Mouse (Mus musculus) megakaryocyte, embryonic 14.5 days (primary cell): ENCODE results near the gene Znrf4. TPM values are rescaled to one million over a fixed set of nuclear protein-coding genes. Genes with fewer than 3 reads are reported as not detected.

Experiments used
- H3K27me3 ChIP-seq: replicated peaks from 2 replicates; pipeline ENCODE3; 2012; ENCODE audit warnings: inconsistent platforms
- H3K36me3 ChIP-seq: replicated peaks from 2 replicates; pipeline ENCODE3; 2012; ENCODE audit warnings: low read length, inconsistent platforms, mixed read lengths
- H3K4me1 ChIP-seq: 2 replicates; pipeline ENCODE4 v1.6.1; 2012; ENCODE audit warnings: inconsistent platforms
- H3K4me3 ChIP-seq: replicated peaks from 2 replicates; pipeline ENCODE3; 2012; ENCODE audit warnings: moderate library complexity, mild to moderate bottlenecking, inconsistent platforms
- H3K9me3 ChIP-seq: 2 replicates; pipeline ENCODE4 v1.6.1; 2012; ENCODE audit warnings: inconsistent platforms
- FLI1 ChIP-seq: IDR thresholded peaks from 2 replicates; pipeline ENCODE4 v1.6.1; 2012; ENCODE audit warnings: low read length, inconsistent platforms, mixed read lengths
- GATA1 ChIP-seq: IDR thresholded peaks from 3 replicates; pipeline ENCODE4 v1.6.1; 2012; ENCODE audit warnings: mixed read lengths, low read length, inconsistent platforms, borderline replicate concordance
- polyA plus RNA-seq: library from polyadenylated mRNA; stranded (reverse); fragments of >175 nt; gene quantifications from 2 replicates; pipeline ENCODE4 v1.2.3, GENCODE M21; 2012; ENCODE audit warnings: low replicate concordance; ENCODE audit not compliant: insufficient read depth

The Znrf4 gene
- polyA plus RNA-seq, 1 experiment = 0.22 TPM

DNA sequence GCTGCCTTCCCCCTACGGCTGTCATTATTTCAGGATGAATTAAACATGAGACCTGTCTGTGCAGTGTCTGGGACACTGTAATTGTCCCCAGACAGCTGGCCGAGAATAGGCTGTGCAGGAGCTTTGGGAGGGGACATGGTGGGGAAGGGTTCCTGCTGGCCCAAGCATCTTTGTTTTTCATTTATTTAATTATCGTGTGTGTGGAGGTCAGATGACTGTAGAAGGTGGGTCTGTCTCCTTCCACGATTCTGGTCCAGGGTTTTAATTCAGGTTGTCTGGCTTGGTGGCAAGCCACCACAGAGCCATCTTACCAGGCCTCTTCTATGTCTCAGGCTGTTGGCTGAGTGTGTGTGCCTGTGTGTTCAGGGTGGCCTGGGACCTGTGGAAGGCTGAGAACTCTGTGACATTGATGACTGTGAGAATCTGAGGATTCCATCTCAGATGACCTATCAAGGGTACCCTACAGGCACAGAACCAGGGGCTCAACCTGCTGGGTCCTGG is 36.4 kb upstream of the Znrf4 start:
- H3K4me3 ChIP-seq = no peak overlapping the region
- TF ChIP-seq GATA1 = no peak
- no peak for TF ChIP-seq FLI1
- peaks cover 30% of the 10 kb centered on the region for H3K27me3 ChIP-seq
- no peaks in the 10 kb centered on the region for H3K9me3 ChIP-seq
- H3K36me3 ChIP-seq = peaks cover 20% of the 10 kb centered on the region
- H3K4me1 ChIP-seq = peaks cover 16% of the 10 kb centered on the region

DNA sequence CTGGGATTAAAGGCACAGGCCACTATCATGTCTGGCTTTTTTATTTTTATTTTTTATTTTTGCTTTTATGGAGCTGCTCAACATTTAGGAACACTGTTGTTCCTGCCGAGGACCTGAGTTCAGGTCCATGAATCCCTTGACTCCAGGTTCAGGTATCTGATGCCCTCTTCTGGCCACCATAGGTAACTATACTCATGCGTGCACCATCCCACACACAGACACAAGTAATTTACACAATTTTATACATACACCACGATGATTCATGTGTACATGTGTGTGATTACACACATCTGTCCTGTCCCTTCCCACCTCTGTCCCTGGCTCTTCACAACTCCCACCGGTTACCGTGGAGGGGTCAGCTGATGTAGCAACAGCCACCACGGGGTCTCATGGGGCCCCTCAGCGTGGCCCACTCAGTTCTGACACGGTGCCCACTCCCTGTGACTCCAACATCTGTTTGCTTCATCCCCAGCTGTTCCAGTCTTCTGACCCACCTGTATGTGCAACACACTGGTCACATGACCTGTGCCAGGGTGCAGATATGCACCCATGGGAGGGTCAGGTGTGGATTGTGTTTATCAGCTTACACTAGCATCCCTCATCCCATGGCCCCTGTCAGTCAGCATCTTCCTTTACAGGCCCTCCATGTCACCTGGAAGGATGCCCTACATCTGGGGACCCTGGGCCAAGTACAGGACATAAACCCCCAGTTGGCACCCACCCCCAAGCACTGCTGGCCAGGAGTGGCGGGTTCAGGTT is 35.8 kb upstream of the Znrf4 start:
- H3K27me3 ChIP-seq = peaks cover 36% of the 10 kb centered on the region
- TF ChIP-seq GATA1 (no peak), FLI1 (no peak)
- peaks cover 14% of the 10 kb centered on the region for H3K36me3 ChIP-seq
- H3K9me3 ChIP-seq = no peaks in the 10 kb centered on the region
- H3K4me1 ChIP-seq = peaks cover 15% of the 10 kb centered on the region
- no peak overlapping the region for H3K4me3 ChIP-seq

DNA sequence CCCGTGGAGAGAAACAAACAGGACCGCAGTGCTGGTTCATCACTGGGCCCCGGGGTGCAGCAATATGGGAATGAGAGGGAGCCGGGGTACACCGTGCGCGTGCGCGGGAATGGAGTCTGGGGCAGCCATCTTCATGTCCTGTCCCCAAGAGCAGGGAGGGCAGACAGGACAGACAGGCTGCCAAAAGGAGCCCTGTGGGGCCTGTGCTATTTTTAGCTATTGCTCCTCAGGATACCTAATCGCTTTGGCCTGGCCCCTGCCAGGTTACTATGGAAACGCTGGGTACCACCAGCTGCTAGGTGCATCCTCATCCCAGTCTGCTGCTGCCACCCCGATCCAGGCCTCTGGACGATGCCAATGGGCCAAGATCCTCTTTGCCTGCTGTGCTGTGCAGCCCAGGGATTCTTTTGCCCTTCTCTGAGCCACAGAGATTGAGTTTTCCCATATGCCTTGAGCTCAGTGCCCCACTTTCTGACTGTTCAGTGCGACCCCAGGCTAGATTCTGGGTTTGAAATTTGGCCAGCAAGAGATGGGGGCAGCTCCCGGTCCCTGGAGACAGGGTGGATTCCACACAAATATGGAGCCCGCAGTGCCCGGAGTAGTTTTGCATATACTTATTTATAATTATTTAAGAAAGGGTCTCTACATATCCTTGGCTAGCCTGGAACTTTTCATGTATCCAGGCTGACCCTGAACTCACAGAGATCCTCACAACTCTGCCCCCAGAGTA is 35.0 kb upstream of the Znrf4 start:
- peaks cover 44% of the 10 kb centered on the region for H3K27me3 ChIP-seq
- H3K4me3 ChIP-seq = no peak overlapping the region
- no peaks in the 10 kb centered on the region for H3K9me3 ChIP-seq
- TF ChIP-seq GATA1 (no peak), FLI1 (no peak)
- H3K4me1 ChIP-seq = peaks cover 10% of the 10 kb centered on the region
- H3K36me3 ChIP-seq = peaks cover 8% of the 10 kb centered on the region

GRCm38 (mm10) chr17:56546576-56546975 is 34.3 kb upstream of the Znrf4 start:
- H3K9me3 ChIP-seq = no peaks in the 10 kb centered on the region
- peaks cover 50% of the 10 kb centered on the region for H3K27me3 ChIP-seq
- H3K4me1 ChIP-seq = peaks cover 10% of the 10 kb centered on the region
- peaks cover 6% of the 10 kb centered on the region for H3K36me3 ChIP-seq
- no peak for TF ChIP-seq GATA1
- TF ChIP-seq FLI1 = no peak
- no peak overlapping the region for H3K4me3 ChIP-seq

GRCm38 (mm10) chr17:56545945-56546344 is 33.7 kb upstream of the Znrf4 start:
- TF ChIP-seq FLI1 = no peak
- TF ChIP-seq GATA1 = no peak
- Histone ChIP-seq H3K4me1 (peaks cover 10% of the 10 kb centered on the region), H3K36me3 (peaks cover under 1% of the 10 kb centered on the region), H3K4me3 (no peak overlapping the region), H3K27me3 (peaks cover 56% of the 10 kb centered on the region), H3K9me3 (no peaks in the 10 kb centered on the region)

DNA sequence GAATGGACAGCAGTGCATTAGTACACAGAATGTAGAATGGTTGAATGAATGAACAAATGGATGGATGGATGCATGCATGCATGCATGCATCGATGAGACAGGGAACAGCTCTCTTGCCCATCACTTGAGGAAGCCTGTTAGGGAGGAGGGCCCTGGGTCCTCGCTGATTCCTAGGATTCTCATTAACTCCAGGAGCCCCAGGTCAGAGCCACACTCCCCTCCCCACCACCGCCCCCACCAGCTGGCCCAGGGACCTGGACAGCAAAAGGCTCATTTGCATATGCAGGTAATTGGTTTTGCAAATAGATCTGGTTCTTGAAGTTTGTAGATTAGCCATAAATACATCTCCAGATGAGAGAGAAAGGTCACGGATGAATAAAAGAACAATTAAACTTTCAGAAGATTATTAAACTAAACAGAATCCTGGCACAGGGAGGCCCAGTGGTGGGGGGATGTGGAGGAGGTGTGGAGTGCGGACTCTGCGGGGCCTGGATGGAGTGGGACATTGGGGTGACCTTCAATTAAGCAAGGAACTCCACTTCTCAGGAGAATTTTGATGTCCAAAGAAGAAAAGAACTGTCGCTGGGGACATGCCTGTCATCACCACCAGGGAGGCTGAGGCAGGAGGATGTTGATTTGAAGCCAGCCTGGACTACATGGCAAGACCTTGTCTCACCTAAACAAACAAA is 32.6 kb upstream of the Znrf4 start:
- TF ChIP-seq GATA1 = no peak
- no peak for TF ChIP-seq FLI1
- Histone ChIP-seq H3K36me3 (no peaks in the 10 kb centered on the region), H3K4me3 (no peak overlapping the region), H3K4me1 (peaks cover 11% of the 10 kb centered on the region), H3K27me3 (peaks cover 62% of the 10 kb centered on the region), H3K9me3 (no peaks in the 10 kb centered on the region)

- Histone ChIP-seq H3K36me3 (no peaks in the 10 kb centered on the region), H3K27me3 (peaks cover 67% of the 10 kb centered on the region), H3K4me3 (no peak overlapping the region), H3K9me3 (no peaks in the 10 kb centered on the region), H3K4me1 (peaks cover 11% of the 10 kb centered on the region)
- TF ChIP-seq FLI1 = no peak
- no peak for TF ChIP-seq GATA1
Observed at GRCm38 (mm10) chr17:56543684-56544224, 31.5 kb upstream of the Znrf4 start.

GRCm38 (mm10) chr17:56542736-56543135 is 30.5 kb upstream of the Znrf4 start:
- peaks cover 11% of the 10 kb centered on the region for H3K4me1 ChIP-seq

GRCm38 (mm10) chr17:56540562-56540975 is 28.3 kb upstream of the Znrf4 start:
- Histone ChIP-seq H3K36me3 (no peaks in the 10 kb centered on the region), H3K27me3 (peaks cover 78% of the 10 kb centered on the region), H3K9me3 (no peaks in the 10 kb centered on the region), H3K4me3 (no peak overlapping the region), H3K4me1 (peaks cover 4% of the 10 kb centered on the region; the same call in 1 of the 2 replicates)
- TF ChIP-seq GATA1 = no peak
- TF ChIP-seq FLI1 = no peak

More at GRCm38 (mm10) chr17:56542736-56543135, 30.5 kb upstream of the Znrf4 start:
- Histone ChIP-seq H3K9me3 (no peaks in the 10 kb centered on the region), H3K4me3 (no peak overlapping the region), H3K27me3 (peaks cover 70% of the 10 kb centered on the region), H3K36me3 (no peaks in the 10 kb centered on the region)
- no peak for TF ChIP-seq FLI1
- no peak for TF ChIP-seq GATA1
